Mouse (Mus musculus): ENCODE data around the gene Phlpp1.

- TF ChIP-seq CTCF (IDR thresholded peaks at IDR 0.05; ENCODE audit: low read depth) (no peak), EP300 (IDR thresholded peaks at IDR 0.05; ENCODE audit: low read depth) (no peak)
Measured at GRCm38 (mm10) chr1:106374274-106374673, 202.7 kb downstream of the Phlpp1 start.
